Mouse (Mus musculus) gastrocnemius, adult 8-10 months (tissue): Measurements from ENCODE around the gene Gpd1. TPM values are rescaled to one million over a fixed set of nuclear protein-coding genes. Genes with fewer than 3 reads are reported as not detected.
"Not testable (repeated sequence)": the region's sequence is repeated elsewhere in the genome, so short reads cannot be mapped to it uniquely, and the experiment has no call there.

ENCODE experiments used
- DNase-seq, 2 experiments: peaks; one replicate each; pipeline ENCODE4 v3.0.0; 2022; ENCODE audit warnings: low spot score in 2 of 2
- total RNA-seq, 4 experiments: library from RNA; stranded (reverse); gene quantifications; 2 replicates each; pipeline ENCODE4 v1.2.4; 2022

Gene Gpd1
- total RNA-seq, 4 experiments from 2014 or later = 446 to 550 (median 458) TPM

GRCm38 (mm10) chr15:99721921-99722743 is 4.8 kb downstream of the Gpd1 start:
- no peak for DNase-seq

GRCm38 (mm10) chr15:99723120-99723514 is 5.8 kb downstream of the Gpd1 start:
- no peak for DNase-seq

GRCm38 (mm10) chr15:99723515-99724291 is 6.4 kb downstream of the Gpd1 start:
- DNase-seq = peak; percentile 75 to 81

- peak; percentile 80 to 86 for DNase-seq
Measured at GRCm38 (mm10) chr15:99724292-99725021, 7.1 kb downstream of the Gpd1 start.

- DNase-seq = peak; percentile 92 to 93
Measured at GRCm38 (mm10) chr15:99725341-99726155, 8.2 kb downstream of the Gpd1 start, which contains the start of gene Cox14. TSS of gene Cox14 (plus strand) at chr15:99725618.

- no peak for DNase-seq
Measured at GRCm38 (mm10) chr15:99726549-99726948, 9.2 kb downstream of the Gpd1 start.

- not testable (repeated sequence) for DNase-seq
Measured at GRCm38 (mm10) chr15:99727039-99727438, 9.7 kb downstream of the Gpd1 start.

- no peak for DNase-seq
Measured at GRCm38 (mm10) chr15:99727525-99727924, 10.2 kb downstream of the Gpd1 start.

GRCm38 (mm10) chr15:99728211-99728610 is 10.9 kb downstream of the Gpd1 start:
- no peak for DNase-seq

- no peak for DNase-seq
Measured at GRCm38 (mm10) chr15:99729056-99729783, 11.9 kb downstream of the Gpd1 start.

- DNase-seq = no peak
Measured at GRCm38 (mm10) chr15:99731167-99731566, 13.9 kb downstream of the Gpd1 start.

- no peak for DNase-seq
Measured at GRCm38 (mm10) chr15:99731678-99732077, 14.4 kb downstream of the Gpd1 start.

GRCm38 (mm10) chr15:99733186-99733585 is 15.9 kb downstream of the Gpd1 start:
- DNase-seq = no peak

GRCm38 (mm10) chr15:99735631-99736030 is 18.3 kb downstream of the Gpd1 start:
- peak; percentile 100 for DNase-seq

GRCm38 (mm10) chr15:99736675-99737074 is 19.4 kb downstream of the Gpd1 start:
- no peak for DNase-seq

- no peak for DNase-seq
Measured at GRCm38 (mm10) chr15:99740229-99740628, 22.9 kb downstream of the Gpd1 start.

- no peak for DNase-seq
Measured at GRCm38 (mm10) chr15:99754204-99754603, 36.9 kb downstream of the Gpd1 start.

- DNase-seq = no peak
Measured at GRCm38 (mm10) chr15:99767467-99767866, 50.2 kb downstream of the Gpd1 start.

- DNase-seq = no peak
Measured at GRCm38 (mm10) chr15:99768761-99769160, 51.4 kb downstream of the Gpd1 start.

- no peak for DNase-seq
Measured at GRCm38 (mm10) chr15:99771004-99771500, 53.7 kb downstream of the Gpd1 start.
